Mouse (Mus musculus): ENCODE data around the gene Cdh4.

DNA sequence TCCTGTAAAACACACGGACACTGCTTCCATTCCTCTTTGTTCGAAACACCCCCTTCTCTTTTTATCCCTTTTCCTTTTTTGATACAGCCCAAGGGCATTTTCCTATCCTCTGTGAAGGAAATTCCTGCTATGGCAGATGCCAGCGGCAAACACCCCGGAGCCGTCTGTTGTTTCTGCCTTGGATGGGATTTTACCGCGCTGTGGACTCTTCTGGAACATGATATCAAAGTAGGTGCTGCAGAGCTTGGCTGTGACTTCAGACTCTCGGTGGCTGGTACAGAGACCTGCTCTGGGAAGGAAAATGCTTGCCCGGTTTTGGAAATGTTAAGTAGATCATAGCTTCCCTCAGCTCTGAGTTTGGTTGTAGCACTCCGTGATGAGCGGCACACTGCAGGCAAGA is 156.7 kb downstream of the Cdh4 start:
- TF ChIP-seq TAL1 (IDR thresholded peaks at IDR 0.05; ENCODE audit: low read length) (no peak), GATA1 (IDR thresholded peaks at IDR 0.05; ENCODE audit: low read length) (no peak)

All from erythroblast, embryonic 14.5 days (primary cell).